9 mouse cellular contexts compared by ENCODE assay signal in genomic region chr5:92003011-92003410, GRCm38 (mm10). TPM values are rescaled to one million over a fixed set of nuclear protein-coding genes. Genes with fewer than 3 reads are reported as not detected.
A peak's percentile ranks its signal among the peaks of the same experiment; 100 is the strongest.
DNase-seq lines count a peak whose midpoint lies in the region; ATAC-seq and TF ChIP-seq lines count a peak whose summit lies in the region.
"Had no signal": no experiment of that assay in that cellular context is flagged by ENCODE, and none has a peak within 500 bp of the region (broad histone marks: within the 10 kb centered on the region; RNA-seq: fewer than 3 reads in every experiment).

No protein-coding gene starts in this region.

- H3K36me3 ChIP-seq in limb, embryonic 11.5 days (ENCODE audit: control insufficient read depth, insufficient read depth, low read length) = no peaks in the 10 kb centered on the region
- no peaks in the 10 kb centered on the region for H3K36me3 ChIP-seq in limb, embryonic 10.5 days
- H3K36me3 ChIP-seq in embryonic facial prominence, embryonic 10.5 days (replicated peaks) = no peaks in the 10 kb centered on the region
- H3K36me3 ChIP-seq in liver, postnatal 0 days (replicated peaks; ENCODE audit: insufficient read depth, low read length) = no peaks in the 10 kb centered on the region

- peak; percentile 79 for TF ChIP-seq CTCF in liver, postnatal 0 days (IDR thresholded peaks at IDR 0.05; ENCODE audit: low read depth)

- no peak overlapping the region for H3K4me3 ChIP-seq in limb, embryonic 11.5 days (ENCODE audit: low read depth, low read length)
- H3K4me3 ChIP-seq in limb, embryonic 10.5 days = no peak overlapping the region
- H3K4me3 ChIP-seq in embryonic facial prominence, embryonic 10.5 days = no peak overlapping the region
- H3K4me3 ChIP-seq in liver, postnatal 0 days (ENCODE audit: low read depth, low read length) = no peak overlapping the region

- WGBS in limb, embryonic 11.5 days = 79% methylated on average over 2 of the region's 2 CpGs
- 69% methylated on average over 2 of the region's 2 CpGs for WGBS in limb, embryonic 10.5 days
- WGBS in embryonic facial prominence, embryonic 10.5 days = 70% methylated on average over 2 of the region's 2 CpGs
- WGBS in liver, postnatal 0 days (ENCODE audit: insufficient replicate concordance) = 57% methylated on average over 2 of the region's 2 CpGs

- no peaks in the 10 kb centered on the region for H3K9me3 ChIP-seq in limb, embryonic 11.5 days (ENCODE audit: control insufficient read depth, low read length)
- no peaks in the 10 kb centered on the region for H3K9me3 ChIP-seq in limb, embryonic 10.5 days (replicated peaks)
- H3K9me3 ChIP-seq in embryonic facial prominence, embryonic 10.5 days = peaks cover 9% of the 10 kb centered on the region; the same call in 1 of the 2 replicates
- H3K9me3 ChIP-seq in liver, postnatal 0 days (ENCODE audit: low read length) = peaks cover 9% of the 10 kb centered on the region

- no peak for TF ChIP-seq EP300 in liver, postnatal 0 days (IDR thresholded peaks at IDR 0.05; ENCODE audit: low read depth)

- H3K9ac ChIP-seq in limb, embryonic 11.5 days (ENCODE audit: low read length) = no peak overlapping the region
- no peak overlapping the region for H3K9ac ChIP-seq in liver, postnatal 0 days (replicated peaks)

- ATAC-seq in limb, embryonic 11.5 days (ENCODE audit: insufficient number of reproducible peaks, low FRiP score, low TSS enrichment, low read depth) = no peak
- ATAC-seq in liver, postnatal 0 days = peak; percentile 35; the same call in 1 of the 2 replicates
- ATAC-seq in neutrophil, adult 5-6 weeks (ENCODE audit: extremely low read depth, insufficient number of reproducible peaks, low FRiP score, poor library complexity, severe bottlenecking) = peak; percentile 70

- no peak overlapping the region for H3K4me2 ChIP-seq in limb, embryonic 11.5 days (ENCODE audit: low read depth, severe bottlenecking)
- no peak overlapping the region for H3K4me2 ChIP-seq in liver, postnatal 0 days (ENCODE audit: low read depth, low read length)

- no peaks in the 10 kb centered on the region for H3K27me3 ChIP-seq in limb, embryonic 11.5 days (ENCODE audit: control insufficient read depth, insufficient read depth, low read length)
- H3K27me3 ChIP-seq in limb, embryonic 10.5 days (ENCODE audit: low read depth, poor library complexity, severe bottlenecking) = no peaks in the 10 kb centered on the region
- no peaks in the 10 kb centered on the region for H3K27me3 ChIP-seq in embryonic facial prominence, embryonic 10.5 days (replicated peaks; ENCODE audit: low read depth, poor library complexity, severe bottlenecking)
- H3K27me3 ChIP-seq in liver, postnatal 0 days (ENCODE audit: insufficient read depth, low read length) = no peaks in the 10 kb centered on the region

- no peak overlapping the region for H3K27ac ChIP-seq in limb, embryonic 11.5 days (replicated peaks; ENCODE audit: low read depth, low read length)
- no peak overlapping the region for H3K27ac ChIP-seq in limb, embryonic 10.5 days
- no peak overlapping the region for H3K27ac ChIP-seq in embryonic facial prominence, embryonic 10.5 days (replicated peaks)
- H3K27ac ChIP-seq in liver, postnatal 0 days (ENCODE audit: low read depth) = no peak overlapping the region

- H3K4me1 ChIP-seq in limb, embryonic 11.5 days (ENCODE audit: control insufficient read depth, insufficient read depth, low read length) = no peaks in the 10 kb centered on the region
- H3K4me1 ChIP-seq in limb, embryonic 10.5 days = no peaks in the 10 kb centered on the region
- no peaks in the 10 kb centered on the region for H3K4me1 ChIP-seq in embryonic facial prominence, embryonic 10.5 days
- H3K4me1 ChIP-seq in liver, postnatal 0 days (ENCODE audit: insufficient read depth) = no peaks in the 10 kb centered on the region

- peak; percentile 13 to 21 for DNase-seq in cerebellum, postnatal 10 days
- DNase-seq in cerebellum, adult 8-10 months = no peak
- peak; percentile 36 for DNase-seq in limb, embryonic 11.5 days (ENCODE audit: low spot score)
- DNase-seq in limb, embryonic 10.5 days (ENCODE audit: low spot score) = no peak
- DNase-seq in embryonic facial prominence, embryonic 10.5 days (ENCODE audit: low spot score) = peak; percentile 14
- peak; percentile 44 for DNase-seq in liver, postnatal 0 days
- DNase-seq in urinary bladder, adult 2 months (ENCODE audit: low spot score) = no peak

RNA-seq across cellular contexts. Expression of gene Odaph, which starts 15.7 kb away (rescaled TPM):
- polyA plus RNA-seq in limb, embryonic 11.5 days (2014; fragmentation: Nextera tagmentation; extraction: Ambion mirVana) = not detected in 2 replicates
- not detected in 2 replicates for polyA plus RNA-seq in limb, embryonic 10.5 days (2016; fragmentation: Nextera tagmentation; extraction: Ambion mirVana)
- polyA plus RNA-seq in embryonic facial prominence, embryonic 10.5 days (2016; fragmentation: Nextera tagmentation; extraction: Ambion mirVana) = not detected in 2 replicates
- polyA plus RNA-seq in liver, postnatal 0 days (2015; fragmentation: Nextera tagmentation; extraction: Ambion mirVana) = not detected in 2 replicates
- total RNA-seq in neutrophil, adult 5-6 weeks (2017) = 0.86 TPM in 1 of 2 replicates, not detected in the other
- polyA plus RNA-seq in urinary bladder, adult 2 months (2012; rRNA removed) = not detected in 2 replicates
- polyA plus RNA-seq: gonadal fat pad, adult 2 months had no signal

RNA-seq across cellular contexts. Expression of gene Rchy1, which starts 40.1 kb away (rescaled TPM):
- polyA plus RNA-seq in limb, embryonic 11.5 days (2014; fragmentation: Nextera tagmentation; extraction: Ambion mirVana) = 47.7 and 47.8 TPM in 2 replicates
- 58.0 and 66.0 TPM in 2 replicates for polyA plus RNA-seq in limb, embryonic 10.5 days (2016; fragmentation: Nextera tagmentation; extraction: Ambion mirVana)
- 55.8 and 55.9 TPM in 2 replicates for polyA plus RNA-seq in embryonic facial prominence, embryonic 10.5 days (2016; fragmentation: Nextera tagmentation; extraction: Ambion mirVana)
- polyA plus RNA-seq in liver, postnatal 0 days (2015; fragmentation: Nextera tagmentation; extraction: Ambion mirVana) = 31.0 and 35.9 TPM in 2 replicates
- total RNA-seq in neutrophil, adult 5-6 weeks (2017) = 157 and 163 TPM in 2 replicates
- polyA plus RNA-seq in urinary bladder, adult 2 months (2012; rRNA removed) = 51.9 and 57.7 TPM in 2 replicates

RNA-seq across cellular contexts. Expression of gene Cdkl2, which starts 40.7 kb away (rescaled TPM):
- polyA plus RNA-seq in limb, embryonic 11.5 days (2014; fragmentation: Nextera tagmentation; extraction: Ambion mirVana) = 0.20 and 0.28 TPM in 2 replicates
- 0.09 and 0.20 TPM in 2 replicates for polyA plus RNA-seq in limb, embryonic 10.5 days (2016; fragmentation: Nextera tagmentation; extraction: Ambion mirVana)
- 0.35 and 0.88 TPM in 2 replicates for polyA plus RNA-seq in embryonic facial prominence, embryonic 10.5 days (2016; fragmentation: Nextera tagmentation; extraction: Ambion mirVana)
- 0.73 and 0.90 TPM in 2 replicates for polyA plus RNA-seq in liver, postnatal 0 days (2015; fragmentation: Nextera tagmentation; extraction: Ambion mirVana)
- 0.25 and 1.3 TPM in 2 replicates for total RNA-seq in neutrophil, adult 5-6 weeks (2017)
- 4.0 and 5.7 TPM in 2 replicates for polyA plus RNA-seq in urinary bladder, adult 2 months (2012; rRNA removed)

Comparison
In these comparisons a context has a peak if more than half of its experiments do, and no peak if none do; other contexts are left out.
1. DNase-seq: peak in cerebellum, postnatal 10 days (2 of 2), limb, embryonic 11.5 days (single experiment), embryonic facial prominence, embryonic 10.5 days (single experiment) and liver, postnatal 0 days (single experiment); none in cerebellum, adult 8-10 months (single experiment), limb, embryonic 10.5 days (single experiment) and urinary bladder, adult 2 months (single experiment).